Mouse (Mus musculus): ENCODE measurements around the gene A930002H24Rik.
"Not testable (repeated sequence)": the region's sequence is repeated elsewhere in the genome, so short reads cannot be mapped to it uniquely, and the experiment has no call there.

Gene A930002H24Rik

DNA sequence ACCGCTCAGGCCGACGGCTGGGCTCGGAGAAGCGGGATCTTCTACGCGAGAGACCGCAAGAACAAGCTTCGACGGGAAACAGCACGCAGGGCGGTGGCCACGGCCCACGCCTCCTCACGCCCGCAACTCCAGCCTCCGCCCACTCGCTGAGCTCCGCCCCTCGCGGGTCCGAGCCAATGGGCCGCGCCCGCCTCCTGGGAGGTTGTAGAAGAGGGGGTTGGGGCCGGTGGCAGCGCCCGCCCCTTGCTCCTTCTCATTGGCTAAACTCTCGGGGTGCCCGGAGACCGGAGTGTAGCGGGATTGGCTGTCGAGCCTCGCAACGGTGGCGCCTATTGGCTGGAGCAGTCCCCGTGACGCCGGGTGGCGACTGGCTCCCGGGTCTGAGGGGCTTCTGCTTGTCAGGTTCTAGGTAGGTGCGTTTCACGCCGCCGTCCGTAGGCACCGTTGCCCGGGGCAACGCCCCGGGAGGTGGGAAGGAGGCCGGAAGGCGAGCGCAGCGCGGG, at the start of gene A930002H24Rik:
Gene A930002H24Rik (minus strand): TSS at position 145 of the 503 bp plus-strand sequence.
- DNase-seq: peak; percentile 98 to 100

DNA sequence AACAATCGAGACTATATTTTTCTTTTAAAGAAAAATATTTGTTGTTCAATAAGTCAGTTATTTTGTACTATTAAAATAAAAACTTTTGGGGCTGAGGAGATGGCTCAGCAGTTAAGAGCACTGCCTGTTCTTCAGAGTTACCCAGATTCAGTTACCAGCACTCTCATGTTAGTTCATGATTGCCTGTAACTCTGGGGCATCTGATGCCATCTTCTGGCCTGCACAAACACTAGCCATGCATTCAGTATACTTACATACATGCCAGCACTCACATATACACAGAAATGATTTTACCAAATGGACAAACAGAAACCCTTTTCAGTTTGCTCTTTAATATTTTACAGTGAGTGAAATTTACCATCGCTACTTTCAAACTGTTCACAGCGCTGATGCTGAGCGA, 45.7 kb upstream of the A930002H24Rik start:
- no peak for DNase-seq

DNA sequence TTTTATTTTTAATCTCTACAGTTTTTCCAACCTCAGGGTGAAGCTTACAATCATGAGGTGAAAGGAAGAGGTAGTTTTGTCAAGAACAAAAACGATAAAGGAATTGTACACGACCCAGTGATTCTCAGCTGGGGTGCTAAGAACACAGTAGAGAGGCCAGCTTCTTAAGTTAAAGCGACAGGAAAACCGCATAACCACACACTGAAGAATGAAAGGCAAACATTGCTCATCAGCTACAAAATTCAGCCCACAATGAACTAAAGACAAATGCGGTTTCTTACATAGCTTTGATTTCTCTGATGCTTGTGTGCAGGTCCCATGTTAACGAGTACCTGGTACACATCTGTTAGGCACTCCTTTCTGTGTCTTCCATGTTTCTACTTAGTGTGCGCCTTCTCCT, 33.5 kb upstream of the A930002H24Rik start:
- DNase-seq: no peak

DNA sequence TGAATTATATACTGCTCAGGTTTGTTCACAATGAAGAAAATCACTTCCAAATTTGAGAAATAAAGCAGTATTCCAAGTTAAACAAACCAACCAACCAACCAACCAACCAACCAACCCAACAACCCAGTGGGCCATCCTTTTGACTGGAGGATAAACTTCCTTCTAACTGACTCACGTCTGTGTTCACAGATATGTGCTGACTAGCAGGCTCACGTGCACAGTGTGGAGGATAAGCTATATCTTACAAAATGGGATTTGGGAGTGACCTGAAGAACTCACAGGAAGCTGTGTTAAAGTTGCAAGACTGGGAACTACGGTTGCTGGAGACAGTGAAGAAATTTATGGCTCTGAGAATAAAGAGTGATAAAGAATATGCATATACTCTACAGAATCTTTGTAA, 32.2 kb upstream of the A930002H24Rik start:
- DNase-seq: no peak

DNA sequence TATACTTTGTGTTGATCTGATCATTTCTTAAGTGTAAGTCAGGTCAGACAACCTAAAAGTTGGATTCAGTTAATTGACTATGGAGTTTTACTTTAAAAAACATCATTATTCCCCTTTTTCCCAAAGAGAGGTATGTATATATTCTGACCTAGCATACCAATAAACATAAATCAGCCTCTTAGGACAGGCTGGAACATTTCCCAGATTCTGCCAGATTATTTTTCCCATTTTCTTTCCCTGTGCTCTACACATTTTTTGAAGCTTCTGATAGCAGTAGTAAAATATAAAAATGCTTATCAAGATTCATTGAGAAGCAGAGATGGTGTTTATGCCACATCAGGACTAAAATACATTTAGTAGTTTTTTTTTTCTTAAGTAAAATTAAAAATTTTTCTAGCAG, 27.0 kb upstream of the A930002H24Rik start:
- DNase-seq: no peak

DNA sequence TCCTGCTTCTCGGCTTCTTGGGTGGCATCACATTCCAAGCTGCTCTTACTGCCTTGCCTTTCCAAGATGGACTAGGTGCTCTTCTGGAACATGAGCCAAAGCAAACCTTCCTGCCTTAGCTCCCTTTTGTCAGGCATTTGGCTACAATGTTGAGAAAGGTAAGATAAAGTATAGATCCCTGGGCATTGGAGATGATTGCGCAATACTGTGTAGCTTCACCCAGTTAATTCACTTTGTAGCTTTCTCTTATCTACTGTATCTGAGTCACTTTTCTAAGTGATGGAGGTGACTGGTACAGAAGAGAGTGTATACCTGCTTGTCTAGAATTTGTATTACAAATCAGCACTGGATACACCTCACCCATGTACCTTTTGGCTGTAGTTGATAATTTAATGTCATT, 23.4 kb upstream of the A930002H24Rik start:
- no peak for DNase-seq

DNA sequence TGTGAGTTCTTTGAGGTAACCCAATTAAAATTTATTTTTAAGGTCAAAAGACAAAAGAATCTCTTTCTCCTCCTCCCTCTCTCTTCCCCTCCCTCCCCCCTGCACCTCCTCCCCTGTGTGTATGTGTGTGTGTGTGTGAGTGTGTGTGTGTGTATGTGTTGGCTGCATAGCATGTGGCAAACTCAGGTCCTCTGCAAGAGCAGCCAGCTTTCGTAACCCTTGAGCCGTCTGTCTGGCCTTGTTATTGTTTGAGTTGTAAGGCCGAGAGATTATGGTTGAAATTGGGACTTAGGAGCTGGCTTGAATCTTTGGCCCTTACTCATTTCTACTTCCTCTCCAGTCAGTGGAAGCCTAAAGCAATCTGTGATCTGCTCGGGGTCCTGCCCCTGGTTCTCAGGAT, 16.4 kb upstream of the A930002H24Rik start:
- DNase-seq: no peak

DNA sequence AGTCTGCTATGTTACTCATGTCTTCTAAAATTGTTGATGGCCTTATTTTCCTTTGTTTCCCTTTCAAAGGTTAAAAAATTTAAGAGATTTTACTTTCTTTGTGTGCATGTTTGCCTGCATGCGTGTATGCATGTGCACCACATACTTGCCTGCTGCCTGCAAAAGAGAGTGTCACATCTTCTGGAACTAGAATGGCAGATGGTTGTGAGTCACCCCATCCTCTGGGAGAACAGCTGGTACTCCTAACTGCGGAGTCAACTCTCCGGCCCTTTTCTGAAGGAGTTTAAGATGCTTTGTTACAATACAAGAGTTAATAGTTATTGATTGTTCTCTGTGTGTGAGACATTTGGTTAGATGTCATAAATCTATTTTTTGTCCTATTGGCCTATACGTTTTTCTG, 15.3 kb upstream of the A930002H24Rik start:
- no peak for DNase-seq

DNA sequence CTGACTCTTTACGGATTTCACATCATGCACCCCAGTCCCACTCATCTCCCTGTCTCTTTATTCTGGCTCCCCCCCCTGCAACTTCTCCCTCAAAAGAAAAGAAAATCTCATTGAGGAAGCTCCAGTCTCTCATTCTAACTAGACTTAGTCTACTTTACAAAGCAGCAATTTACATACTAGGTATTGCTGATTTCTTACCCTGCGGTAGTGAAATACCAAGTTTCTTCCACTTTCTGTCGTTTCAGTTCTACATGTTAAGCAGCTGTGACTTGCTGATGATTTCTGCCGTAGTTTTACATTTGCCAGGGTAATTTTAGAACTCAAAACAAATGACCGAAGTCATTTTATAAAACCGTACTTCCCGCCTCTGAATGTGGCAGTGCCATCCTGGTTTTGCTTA, 8.2 kb upstream of the A930002H24Rik start:
- no peak for DNase-seq

DNA sequence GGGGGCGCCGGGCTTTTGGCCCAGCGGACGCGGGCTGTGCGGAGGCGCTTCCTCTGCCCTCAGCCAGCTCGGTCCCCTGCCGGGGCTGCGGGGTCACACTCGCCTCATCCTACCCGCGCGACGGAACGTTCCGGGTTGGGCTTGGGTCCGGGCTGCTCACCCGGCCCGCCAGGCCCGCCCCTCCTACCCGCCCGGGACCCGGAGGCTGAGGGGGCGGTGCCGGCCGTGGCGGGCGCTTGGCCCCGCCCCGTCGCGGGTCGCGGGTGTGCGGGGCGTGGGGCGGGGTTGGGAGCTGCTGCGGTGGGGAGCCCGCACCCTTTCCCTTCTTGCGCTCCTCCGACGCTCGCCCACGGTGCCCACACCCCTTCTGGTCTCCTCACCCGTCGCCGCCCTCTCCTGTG, 580 bp upstream of the A930002H24Rik start:
- peak; percentile 50 to 79 for DNase-seq

DNA sequence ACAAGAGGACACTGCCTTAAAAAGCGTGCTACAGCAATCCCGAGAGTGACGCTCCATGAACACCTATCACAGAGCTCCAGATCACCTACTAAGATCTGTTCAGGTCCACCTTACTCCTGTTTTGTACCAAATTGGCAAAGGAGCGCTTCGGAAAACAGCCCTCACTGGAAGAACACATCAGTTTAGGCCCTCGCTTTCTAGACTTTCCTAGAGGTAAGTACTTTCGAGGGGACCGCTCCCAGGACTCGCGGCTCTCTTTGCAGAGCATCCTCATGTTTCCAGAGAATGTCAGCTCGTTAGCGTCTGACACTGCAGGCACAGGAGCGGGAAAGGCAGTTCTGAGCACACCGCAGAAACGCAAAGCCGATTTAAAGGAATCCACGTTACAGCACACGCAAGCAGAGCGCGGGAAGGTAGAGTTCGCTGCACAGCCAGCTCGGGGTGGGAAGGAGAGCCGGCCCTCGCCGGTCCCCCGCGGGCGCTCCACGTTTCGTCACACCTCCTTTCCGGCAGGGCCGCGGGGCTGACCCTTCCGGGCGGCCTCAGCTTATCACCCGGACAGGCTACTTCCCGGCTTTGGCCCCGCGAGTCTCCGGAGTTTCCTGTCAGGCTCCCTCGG, 470 bp downstream of the A930002H24Rik start, which contains the start of gene Fer:
Gene Fer (plus strand): TSS at position 51 of the 619 bp plus-strand sequence.
- DNase-seq: peak in 1 of 2 experiments; percentile 4

DNA sequence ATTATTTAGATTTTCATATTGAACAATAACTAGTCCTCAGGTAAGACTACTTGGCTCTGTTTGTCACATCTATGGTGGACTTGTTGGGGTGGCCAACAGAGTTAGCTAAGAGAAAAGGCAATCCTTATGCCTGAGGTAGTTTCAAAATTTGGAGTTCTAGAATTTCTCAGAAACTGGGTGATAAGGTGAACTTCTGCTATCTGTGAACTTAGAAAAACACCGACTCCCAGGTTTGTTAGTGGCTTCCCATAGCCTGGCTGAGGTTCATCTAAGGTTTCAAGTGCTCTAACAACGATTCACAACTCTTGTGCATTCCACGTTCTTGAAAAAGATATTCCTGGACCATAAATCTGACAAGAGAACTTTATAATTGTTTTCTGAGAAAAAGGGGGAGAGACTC, 1.2 kb downstream of the A930002H24Rik start:
- DNase-seq: no peak

DNA sequence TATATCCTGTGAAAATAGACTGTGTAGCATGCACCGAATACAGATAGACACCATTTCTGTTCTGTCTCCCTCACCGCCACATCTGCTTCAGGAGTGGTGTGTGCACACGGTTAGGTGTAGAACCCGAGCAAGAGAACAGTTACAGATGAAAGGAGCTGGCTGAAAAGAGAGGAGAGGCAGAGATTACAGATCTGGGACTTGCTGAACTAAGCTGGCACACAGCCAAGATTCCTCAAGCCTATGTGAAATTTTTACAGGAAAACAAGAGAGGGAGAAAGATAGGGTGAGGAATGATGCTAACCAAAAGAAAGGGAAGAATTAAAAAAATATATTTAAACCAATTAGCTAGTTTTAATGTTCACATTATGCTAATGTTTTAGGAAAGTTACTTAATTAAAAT, 2.6 kb downstream of the A930002H24Rik start:
- peak in 1 of 2 experiments; percentile 55 for DNase-seq

DNA sequence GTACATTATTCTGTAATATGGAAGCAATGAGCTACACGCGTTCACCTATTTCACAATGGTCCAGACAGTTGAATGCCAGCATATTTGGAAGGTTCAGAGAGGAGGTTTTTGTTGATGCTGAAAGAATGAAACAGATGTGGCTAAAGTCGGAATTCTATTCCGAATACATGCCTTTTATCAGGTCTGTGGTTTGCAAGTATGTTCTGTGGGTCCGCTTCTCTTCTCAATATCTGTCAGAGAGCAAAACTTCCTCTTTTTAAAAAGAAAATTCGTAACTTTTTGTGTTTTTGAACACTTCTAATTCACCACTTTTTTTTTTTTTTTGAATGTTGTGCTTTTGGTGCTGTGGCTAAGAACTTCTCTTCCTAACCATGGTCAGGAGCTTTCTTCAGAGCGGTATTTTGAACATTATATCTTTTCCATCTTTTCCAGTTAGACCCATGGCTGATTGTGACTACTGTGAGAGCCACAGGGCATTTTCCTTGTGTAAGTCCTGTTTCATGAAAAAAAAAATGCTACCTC, 6.5 kb downstream of the A930002H24Rik start:
- DNase-seq: no peak

DNA sequence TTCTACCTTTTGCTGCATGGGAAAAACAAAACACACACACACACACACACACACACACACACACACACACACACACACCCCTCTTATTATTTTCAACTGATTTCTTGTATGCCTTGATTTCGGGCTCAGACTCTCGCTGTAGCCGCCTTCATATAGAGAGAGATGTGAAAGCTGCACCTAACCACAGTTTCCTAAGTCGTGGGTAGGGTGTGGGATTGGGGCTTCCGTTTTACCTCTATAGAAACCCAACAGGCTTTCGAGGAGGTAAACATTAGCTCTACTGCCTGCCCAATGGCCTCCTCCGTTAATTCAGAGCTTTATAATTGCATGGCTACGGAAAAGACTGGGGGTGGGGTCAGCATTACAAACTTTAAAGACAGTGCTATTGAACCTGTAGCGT, 13.6 kb downstream of the A930002H24Rik start:
- DNase-seq: no peak

DNA sequence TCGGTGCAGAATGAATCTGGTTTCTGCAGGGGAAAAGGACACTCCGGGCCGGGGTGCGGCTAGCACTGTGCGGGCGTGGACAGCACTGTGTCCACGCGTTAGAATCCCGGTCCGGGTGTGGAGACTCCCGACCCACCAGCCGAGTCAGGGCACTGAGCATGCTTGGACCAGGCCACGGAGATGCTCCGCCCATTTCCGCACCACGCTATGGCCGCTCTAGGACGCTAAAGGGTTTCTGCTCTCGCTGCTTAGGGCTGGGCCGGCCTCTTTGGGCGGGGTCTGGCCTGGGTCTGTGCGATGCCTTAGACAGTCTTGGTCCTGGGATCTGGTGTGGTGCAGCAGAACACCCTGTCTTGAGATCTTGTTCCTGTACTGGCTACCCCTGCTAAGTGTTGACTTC, 14.0 kb downstream of the A930002H24Rik start:
- DNase-seq: peak; percentile 87 to 92

DNA sequence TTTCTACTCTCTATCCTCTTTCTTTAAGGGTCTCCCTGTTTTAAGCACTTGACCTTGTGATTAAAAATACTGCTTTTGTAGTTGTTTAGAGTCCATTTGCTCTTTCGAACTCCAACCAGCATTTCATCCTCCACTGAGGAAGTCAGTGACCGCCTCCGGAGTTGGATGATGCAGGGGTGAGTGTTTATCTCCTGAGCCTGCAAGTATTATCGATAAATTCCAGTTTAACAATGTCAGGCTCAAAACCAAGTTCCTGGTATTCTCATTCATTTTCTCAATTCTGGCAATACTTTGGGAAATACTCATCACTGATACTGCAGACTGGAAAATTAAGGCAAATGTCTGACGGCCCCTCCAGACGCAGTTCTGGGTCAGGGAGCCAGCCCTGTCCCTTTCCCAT, 14.4 kb downstream of the A930002H24Rik start:
- no peak for DNase-seq

DNA sequence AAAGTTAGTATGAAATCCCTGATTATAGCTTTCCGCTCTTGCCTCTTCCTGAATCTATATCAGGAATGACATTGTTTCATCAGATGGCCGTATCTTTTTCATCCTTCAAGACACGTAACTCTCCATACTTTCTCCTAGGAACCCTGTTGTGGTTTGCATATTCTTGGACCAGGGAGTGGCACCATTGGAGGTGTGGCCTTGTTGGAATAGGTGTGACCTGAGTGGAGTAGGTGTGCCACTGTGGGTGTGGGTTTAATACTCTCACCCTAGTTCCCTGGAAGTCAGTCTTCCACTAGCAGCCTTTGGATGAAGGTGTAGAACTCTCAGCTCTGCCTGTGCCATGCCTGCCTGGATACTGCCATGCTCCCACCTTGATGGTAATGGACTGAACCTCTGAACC, 17.8 kb downstream of the A930002H24Rik start:
- DNase-seq: not testable (repeated sequence)

DNA sequence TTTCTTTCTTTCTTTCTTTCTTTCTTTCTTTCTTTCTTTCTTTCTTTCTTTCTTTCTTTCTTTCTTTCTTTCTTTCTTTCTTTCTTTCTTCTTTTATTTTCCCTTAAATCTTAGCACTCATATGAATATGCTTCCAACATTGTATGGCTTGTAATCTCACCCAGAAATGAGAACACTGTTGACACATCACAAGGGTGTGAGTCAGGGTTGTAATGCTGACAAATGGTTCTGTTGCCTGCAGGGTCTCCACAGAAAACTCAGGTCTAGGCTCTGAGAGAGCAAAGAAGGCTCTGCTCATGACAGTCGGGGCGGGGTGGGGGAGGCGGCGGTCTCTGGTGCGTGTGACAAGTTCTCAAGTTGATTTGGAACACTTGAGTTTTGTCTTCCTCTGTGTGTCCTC, 18.7 kb downstream of the A930002H24Rik start:
- no peak for DNase-seq

DNA sequence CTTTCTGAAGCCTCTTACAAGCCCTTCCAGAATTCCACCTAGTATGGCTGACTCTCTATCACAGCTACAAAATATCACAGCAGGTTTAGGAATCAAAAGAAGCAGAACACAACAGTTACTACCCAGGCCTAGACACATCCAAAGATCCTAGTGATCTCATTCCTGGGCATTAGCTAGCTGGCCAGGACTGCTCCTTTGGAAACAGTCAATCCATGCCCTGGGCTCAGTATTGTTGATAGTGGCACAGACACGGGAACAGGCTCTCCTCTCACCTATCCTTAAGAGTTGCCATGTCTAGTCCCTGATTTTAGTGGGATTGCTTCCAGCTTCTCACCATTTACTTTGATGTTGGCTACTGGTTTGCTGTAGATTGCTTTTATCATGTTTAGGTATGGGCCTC, 21.4 kb downstream of the A930002H24Rik start:
- no peak for DNase-seq

DNA sequence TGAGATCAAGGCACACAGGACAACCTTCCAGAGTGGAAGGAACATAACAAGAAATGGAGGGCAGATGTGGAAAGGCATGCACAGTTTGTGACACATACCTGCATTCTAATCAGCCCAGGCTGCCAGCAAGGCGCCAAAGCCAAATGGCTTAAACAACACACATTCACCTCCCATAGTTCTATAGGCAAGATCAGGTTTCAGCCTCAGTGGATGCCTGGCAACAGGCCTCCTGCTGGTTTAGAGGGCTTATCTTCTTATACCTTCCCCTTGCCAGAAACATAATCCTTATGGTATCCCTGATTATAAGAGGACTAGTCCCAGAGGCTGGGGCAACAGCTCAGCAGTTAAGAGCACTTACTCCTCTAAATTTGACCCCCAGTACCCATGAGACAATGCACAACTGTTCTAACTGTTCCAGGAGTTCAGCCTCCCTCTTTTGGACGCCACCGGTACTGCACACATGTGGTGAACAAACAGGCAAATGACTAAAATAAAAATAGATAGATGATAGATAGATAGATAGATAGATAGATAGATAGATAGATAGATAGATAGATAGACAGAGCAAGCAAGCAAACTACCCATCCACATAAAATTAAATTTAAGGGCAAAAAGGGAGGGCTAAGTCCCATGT, 23.8 kb downstream of the A930002H24Rik start:
- DNase-seq: no peak

DNA sequence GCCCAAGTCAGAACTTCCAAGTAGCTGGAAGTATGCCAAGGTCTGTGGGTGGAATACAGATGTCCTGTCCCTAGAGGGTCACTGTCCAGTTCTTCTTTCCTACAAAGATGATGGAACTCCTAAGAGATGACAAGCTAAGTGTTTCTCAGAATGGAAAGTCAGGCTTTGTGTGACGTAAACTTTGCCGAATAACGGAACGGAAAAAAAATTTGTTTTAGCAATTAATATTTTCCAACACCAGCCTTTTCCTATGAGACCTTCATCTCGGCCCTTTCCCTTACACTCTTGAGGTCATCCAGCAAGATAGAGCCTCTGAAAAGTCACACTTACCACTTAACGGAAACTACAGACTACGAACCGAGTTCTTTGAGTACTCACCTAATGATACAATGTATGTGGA, 25.4 kb downstream of the A930002H24Rik start:
- no peak for DNase-seq

DNA sequence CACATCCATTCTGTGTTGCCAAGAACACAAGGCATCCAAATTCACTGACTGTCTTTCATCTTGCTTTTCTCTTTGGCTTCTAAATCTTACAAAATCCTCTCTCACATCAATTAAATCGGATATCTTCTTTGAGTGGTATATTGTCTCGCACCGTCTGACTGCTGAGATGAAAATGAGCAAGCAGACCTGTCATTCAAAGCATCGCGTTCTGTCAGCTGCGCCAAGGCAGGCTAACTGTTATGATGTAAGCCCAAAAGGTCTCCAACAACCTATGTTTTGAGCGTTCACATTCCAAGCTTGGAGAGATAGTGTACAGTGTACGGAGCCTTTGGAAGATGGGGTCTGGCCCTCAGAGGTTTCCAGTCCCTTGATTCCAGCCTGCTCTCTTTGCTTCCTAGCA, 26.9 kb downstream of the A930002H24Rik start:
- no peak for DNase-seq

DNA sequence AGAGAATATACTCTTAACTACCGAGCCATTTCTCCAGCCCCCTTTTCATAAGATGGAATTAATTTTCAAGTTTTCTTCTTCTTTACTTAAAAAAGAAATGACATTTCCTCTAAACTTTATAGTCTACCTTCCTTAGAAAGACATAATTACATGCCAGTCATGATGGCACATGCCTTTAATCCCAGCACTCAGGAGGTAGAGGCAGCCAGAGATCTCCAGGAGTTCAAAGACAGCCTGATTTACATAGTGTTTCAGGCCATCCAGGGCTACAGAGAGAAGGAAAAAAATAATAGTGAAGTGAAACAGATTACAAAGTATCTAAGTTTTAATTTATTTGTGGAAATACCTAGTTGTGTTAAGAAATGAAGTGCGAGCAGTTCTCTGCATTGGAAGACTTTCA, 27.4 kb downstream of the A930002H24Rik start:
- no peak for DNase-seq
